Mouse (Mus musculus) urinary bladder, adult 2 months (tissue): ENCODE results near the gene Ercc6l2. TPM values are rescaled to one million over a fixed set of nuclear protein-coding genes. Genes with fewer than 3 reads are reported as not detected.
"Not testable (repeated sequence)": the region's sequence is repeated elsewhere in the genome, so short reads cannot be mapped to it uniquely, and the experiment has no call there.

Source experiments
- DNase-seq: peaks from one replicate; pipeline ENCODE4 v3.0.0; 2022; ENCODE audit warnings: low spot score
- polyA plus RNA-seq: library from polyadenylated mRNA; depleted of rRNA; stranded (reverse); fragments of >200 nt; gene quantifications from 2 replicates; pipeline ENCODE4 v1.2.3, GENCODE M21; 2012

Ercc6l2 gene
- polyA plus RNA-seq, 1 experiment, result 22.3 TPM

- DNase-seq, result no peak
These were observed 64.8 kb downstream of the Ercc6l2 start for GRCm38 (mm10) chr13:63879864-63880141.

DNA sequence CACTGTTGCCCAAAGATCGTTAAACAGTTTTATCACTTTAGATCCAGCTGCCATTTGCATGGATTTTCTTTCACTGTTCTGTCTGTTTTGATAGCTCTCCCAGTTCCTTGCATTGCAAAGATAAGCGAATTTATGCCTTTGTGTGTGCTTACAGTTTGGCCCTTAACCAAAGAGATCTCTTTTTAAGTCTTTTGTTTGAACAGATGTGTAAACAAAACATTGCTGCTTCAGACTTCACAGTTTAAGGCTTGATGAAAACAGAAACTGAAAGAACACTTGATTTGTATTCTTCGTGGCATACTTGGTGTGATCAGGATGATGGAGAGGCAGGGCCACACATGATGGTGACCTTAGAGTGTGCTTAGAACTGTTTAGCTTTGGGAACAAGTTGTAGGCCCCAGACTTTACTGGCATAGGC is 70.5 kb downstream of the Ercc6l2 start:
- DNase-seq, result no peak

DNA sequence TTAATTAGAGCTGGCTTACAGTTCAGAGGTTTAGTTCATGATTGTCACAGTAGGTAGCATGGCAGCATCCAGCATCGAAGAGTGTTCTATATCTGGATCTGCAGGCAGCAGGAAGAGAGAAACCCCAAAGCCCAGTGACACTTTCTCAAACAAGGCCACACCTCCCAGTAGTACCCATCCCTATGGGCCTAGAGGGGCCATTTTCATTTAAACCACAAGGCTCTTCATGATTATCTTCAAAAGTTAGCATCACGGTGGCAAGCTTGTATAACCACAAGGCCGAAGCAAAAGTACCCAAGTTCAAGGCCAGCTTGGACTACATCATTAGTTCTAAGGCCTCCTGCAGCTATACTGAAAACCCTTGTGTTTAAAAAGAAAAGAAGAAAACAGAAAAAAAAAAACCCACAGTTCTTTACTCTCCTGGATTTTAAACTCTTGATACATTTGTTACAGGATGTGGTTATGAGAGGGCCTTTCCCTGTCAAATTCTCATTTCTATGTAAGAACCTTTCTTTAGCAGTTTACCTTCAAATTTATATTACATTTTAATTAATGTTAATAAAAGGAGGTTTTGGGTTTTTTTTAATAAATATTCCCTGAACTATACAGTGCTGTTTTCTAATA is 71.5 kb downstream of the Ercc6l2 start:
- no peak for DNase-seq

GRCm38 (mm10) chr13:63900679-63901302 is 85.8 kb downstream of the Ercc6l2 start:
- DNase-seq, result no peak

GRCm38 (mm10) chr13:63901303-63901713 is 86.3 kb downstream of the Ercc6l2 start:
- no peak for DNase-seq

GRCm38 (mm10) chr13:63901714-63902597 is 86.9 kb downstream of the Ercc6l2 start:
- no peak for DNase-seq

DNA sequence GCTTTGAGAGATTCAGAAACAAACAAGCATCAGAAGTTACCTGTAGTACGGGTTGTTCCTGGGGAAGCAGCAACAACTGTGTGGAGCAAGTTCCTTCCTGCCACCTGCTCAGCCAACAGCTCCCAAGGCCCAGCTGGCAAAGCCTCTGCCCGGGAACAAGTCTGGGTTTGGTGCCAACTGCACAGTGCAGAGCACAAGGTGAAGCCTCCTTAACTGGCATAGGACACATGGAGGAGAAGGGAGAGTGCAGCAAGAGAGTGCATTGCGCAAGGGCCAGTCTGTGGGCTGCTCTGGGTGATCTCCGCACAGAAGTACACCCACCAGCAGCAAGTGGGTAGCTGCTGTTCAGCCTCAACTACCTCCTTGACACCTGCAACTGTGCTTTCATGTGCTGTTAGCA is 91.5 kb downstream of the Ercc6l2 start:
- DNase-seq, result no peak

- no peak for DNase-seq
These were observed 92.4 kb downstream of the Ercc6l2 start for GRCm38 (mm10) chr13:63907437-63907836.

DNA sequence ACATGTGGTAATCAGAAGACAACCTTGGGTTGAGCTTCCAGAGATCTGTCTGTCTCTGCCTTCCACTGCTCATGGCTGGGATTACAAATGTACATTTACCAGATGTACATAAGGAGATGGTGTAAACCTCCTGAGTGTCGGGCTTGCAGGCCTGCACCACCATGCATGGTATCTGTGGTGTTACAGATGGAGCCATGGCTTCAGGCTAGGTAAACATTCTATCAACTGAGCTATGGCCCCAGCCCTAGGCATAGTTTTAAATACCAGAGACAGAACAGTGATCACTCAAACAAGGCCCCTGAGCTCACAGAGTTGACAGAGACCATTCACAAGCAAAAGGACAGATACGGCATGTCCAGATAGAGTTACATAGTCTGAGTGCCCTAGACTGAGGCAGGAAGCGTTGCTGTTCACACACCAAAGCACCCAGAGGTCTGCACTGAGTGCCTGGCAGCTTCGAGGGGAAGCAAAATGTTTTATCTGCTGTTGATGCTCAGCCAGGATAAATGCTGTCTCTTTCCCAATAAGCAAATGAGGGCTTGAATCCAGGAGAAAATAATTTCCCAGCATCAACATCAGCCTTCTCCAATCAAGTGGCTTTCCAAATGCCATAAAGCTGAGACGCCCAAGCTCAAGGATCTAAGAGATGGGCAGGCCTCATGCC is 95.2 kb downstream of the Ercc6l2 start:
- no peak for DNase-seq

DNA sequence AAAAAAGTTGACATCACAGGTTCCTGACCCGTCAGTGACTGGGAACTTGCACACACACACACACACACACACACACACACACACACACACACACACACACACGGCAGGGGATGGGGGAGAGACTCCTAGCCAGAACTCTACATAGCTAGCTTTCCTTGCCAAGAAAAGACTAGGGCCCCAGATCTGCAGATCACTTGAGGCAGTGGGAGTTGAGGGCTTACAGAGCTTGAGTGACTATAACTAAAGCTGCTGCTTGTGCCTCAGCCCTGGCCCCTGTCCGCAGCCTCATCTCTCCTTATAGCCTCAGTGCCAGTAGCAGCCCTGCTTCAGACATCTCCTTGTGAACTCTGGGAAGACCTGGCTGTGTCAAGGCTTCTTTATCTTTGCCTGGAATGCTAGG is 96.6 kb downstream of the Ercc6l2 start:
- DNase-seq, result no peak

DNA sequence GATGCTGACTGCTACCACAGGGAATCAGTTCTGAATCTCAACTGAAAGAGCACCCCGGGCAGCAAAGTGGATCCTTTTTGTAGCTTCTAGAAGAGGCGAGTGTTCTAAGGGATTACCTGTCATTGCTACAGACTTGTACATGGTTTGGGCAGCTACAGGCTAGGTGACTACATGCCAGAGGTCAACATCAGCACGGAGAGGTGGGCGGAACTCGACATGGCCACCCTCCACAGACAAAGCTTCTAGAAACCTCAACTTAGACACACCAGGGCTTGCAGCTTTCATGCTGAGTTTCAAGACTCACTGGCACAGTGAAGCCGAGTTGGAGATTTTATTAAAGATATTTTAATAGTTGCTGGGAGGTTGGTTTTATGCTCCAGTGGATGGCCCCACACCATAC is 98.1 kb downstream of the Ercc6l2 start:
- no peak for DNase-seq

DNA sequence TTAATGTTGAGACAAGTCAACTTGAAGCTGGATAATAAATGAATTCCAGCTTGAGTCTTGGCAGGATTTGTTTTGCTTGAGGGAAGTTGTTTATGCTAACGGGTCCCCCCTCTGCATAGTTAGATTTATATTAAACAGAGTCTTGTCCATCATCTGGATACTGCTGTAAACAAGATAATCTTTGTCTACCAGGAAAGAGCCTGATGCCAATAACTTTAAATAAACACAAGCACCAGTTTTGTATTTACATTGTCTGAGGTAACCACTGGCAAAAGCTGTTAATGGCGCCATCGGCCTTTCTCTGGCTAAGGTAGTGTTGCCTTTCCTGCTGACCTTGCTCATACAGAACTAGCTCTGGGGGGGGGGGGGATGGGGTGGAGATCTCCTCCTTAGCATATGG is 100.1 kb downstream of the Ercc6l2 start:
- no peak for DNase-seq

DNA sequence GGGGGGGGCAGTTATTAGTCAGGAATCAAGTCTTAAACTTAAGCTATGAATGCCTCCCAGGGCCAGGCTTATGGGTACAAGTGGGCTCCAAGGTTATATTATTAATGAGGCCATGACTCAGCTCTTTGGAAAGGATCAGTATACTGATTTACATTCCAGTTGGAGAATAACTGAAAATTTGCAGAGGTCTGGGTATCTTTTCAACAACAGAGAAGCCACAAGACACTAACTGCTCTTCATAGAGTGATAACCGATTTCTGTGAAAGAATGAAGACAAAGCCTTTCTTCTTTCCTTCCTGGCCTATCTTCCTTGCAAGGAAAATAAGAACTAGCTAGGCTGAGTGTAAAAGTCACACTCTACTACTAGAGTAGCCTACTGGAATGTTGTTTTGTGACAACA is 100.6 kb downstream of the Ercc6l2 start:
- DNase-seq, result no peak

DNA sequence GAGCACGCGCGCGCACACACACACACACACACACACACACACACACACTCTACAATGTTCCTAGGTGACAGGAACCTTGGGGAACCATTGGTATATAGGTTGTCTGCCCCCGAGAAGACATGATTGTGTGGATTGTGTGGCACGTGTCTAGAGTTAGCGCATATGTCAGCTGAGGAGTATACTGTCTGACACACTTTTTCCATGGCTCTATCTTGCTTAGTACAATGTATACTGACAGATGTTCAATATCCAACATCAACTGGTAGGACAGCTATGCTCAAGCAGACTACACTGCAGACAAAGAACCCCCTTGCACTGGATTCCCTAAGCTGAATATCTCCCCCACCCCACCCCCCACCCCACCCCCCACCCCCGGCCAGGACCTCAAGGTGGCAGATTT is 101.5 kb downstream of the Ercc6l2 start:
- no peak for DNase-seq

GRCm38 (mm10) chr13:63917198-63917767 is 102.2 kb downstream of the Ercc6l2 start:
- no peak for DNase-seq

DNA sequence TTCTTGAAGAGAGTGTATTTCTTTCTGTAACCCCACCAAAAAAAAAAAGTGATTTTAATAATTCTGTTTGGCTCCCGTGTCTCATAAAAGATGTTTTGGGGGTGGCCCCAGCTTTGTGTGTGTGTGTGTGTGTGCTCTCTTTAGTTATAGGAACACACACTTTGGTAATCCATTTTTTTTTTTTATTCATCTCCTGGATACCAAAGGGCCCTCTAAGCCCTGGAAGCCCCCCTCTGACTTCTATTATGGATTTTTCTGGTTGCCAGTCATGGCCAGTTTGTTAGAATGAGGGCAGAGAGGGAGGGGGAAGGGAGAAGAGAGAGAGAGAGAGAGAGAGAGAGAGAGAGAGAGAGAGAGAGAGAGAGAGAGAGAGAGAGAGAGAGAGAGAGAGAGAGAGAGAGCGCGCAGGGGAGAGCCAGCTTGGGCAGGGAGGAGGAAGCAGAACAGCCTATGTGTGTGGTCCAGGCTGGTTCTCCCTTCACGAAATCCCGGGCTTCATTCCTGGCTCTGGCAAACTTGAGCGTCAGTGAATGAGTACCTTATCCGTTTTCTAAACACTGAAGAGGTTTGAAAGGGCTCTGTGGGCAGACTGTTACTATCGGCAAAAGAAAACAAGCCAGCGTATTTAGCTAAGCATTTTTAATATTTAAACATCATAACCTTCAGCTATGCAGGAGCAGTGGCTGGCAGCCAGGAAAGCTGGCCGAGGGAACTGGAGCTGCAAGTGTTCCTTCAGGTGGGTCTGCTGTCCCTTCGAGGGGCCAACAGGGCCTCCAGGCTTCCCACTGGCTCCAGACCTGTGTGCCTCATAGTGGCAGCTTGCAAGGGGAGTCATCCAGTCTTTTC is 103.0 kb downstream of the Ercc6l2 start:
- no peak for DNase-seq

DNA sequence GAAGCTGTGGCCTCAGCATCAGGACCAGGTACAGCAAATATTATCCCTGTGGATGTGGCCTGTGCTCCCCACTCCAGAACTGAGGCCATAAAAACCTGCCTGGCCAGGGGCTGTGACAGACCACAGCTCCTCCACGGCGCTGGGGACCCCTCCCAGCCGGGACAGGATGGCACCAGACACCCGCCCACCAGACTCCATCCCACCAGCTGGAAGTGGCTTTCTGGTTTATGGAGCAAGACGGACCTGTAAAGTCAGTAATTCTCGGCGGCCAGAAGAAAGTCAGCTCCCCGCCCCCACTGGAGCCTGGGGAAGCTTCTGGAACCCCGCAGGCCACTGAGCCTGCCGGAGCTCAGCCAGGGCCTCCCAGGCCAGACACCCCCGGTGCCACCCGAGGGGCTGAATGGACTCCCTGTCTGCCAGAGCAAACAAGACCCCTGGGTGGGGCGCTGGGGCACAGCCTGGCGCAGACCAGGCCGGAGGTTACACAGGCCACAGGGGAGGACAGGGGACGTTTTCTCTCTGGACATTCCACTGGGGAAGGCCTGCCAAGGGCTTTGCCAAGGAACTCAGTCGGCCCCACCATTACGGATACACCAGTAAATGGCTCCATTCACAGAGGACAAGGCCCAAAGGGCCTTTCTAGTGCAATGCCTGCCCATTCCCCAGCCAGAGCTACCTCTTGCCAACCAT is 103.8 kb downstream of the Ercc6l2 start:
- DNase-seq, result no peak

- DNase-seq, result not testable (repeated sequence)
These were observed 109.0 kb downstream of the Ercc6l2 start for GRCm38 (mm10) chr13:63924036-63924435.

DNA sequence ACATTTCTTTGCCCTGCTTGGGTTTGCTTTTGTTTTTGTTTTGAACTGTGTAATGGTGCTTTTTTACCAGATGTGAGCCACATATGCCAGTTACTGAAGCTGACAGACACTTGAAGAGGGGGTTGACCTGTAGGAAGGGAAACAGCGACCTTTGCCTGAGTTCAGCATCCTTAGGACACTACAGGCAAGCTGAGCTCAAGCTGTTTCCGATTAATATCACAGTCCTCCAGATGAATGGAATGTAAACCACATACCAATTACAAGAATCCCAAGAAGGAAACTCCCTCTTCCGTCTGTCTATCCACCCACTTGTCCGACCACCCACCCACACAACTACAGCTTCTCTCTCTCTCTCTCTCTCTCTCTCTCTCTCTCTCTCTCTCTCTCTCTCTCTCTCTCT is 112.3 kb downstream of the Ercc6l2 start:
- DNase-seq, result no peak

DNA sequence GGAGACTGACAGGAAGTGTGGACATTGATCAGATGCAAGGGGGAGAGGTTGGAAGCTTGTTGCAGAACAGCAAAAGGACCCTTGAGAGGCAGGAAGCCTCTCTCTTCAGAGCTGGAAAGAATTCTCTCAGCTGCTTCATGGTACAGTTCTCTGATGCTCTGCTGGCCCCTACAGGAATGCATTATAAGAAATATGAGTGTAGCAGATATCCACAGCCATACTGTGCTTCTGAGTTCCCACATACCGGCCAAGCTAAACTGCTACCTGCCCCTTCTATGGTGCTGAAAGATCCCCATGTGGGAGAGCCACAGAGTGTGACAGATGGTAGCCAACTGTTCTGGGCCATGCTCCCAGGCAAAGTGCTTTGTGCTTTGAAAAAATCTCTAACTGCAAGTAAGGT is 114.3 kb downstream of the Ercc6l2 start:
- DNase-seq, result no peak
